Mouse (Mus musculus) MEL (cell line): ENCODE results near the gene Tmbim4. TPM values are rescaled to one million over a fixed set of nuclear protein-coding genes. Genes with fewer than 3 reads are reported as not detected.

ENCODE experiments used
- DNase-seq: peaks from one replicate; pipeline ENCODE4 v3.0.0; 2011; ENCODE audit warnings: low read depth, low spot score
- H3K27ac ChIP-seq: 2 replicates; pipeline ENCODE4 v1.5.1; 2012; ENCODE audit warnings: low read depth, mild to moderate bottlenecking, control low read depth, low read length, moderate library complexity; ENCODE audit not compliant: control insufficient read depth
- H3K27me3 ChIP-seq, 2 experiments: fragments of 150-350 bp in 1 of 2; sonication (generic) in 1 of 2; 2 replicates each; pipeline ENCODE4 v1.6.1; 2012; ENCODE audit warnings: low read length in 2 of 2, mild to moderate bottlenecking in 2 of 2, improper control_type of control experiment in 1 of 2, moderate library complexity in 1 of 2; ENCODE audit not compliant: insufficient read depth in 2 of 2, control insufficient read depth in 1 of 2
- H3K36me3 ChIP-seq, 2 experiments: 2 replicates each; pipeline ENCODE4 v1.6.1; 2012 to 2014; ENCODE audit warnings: low read length in 2 of 2, improper control_type of control experiment in 1 of 2, inconsistent platforms in 1 of 2, mild to moderate bottlenecking in 1 of 2; ENCODE audit not compliant: insufficient read depth in 2 of 2, control insufficient read depth in 1 of 2
- H3K4me1 ChIP-seq, 2 experiments: fragments of 150-350 bp in 1 of 2; sonication (generic) in 1 of 2; 2 replicates each; pipeline ENCODE4 v1.6.1; 2012; ENCODE audit warnings: low read length in 2 of 2, improper control_type of control experiment in 1 of 2, mild to moderate bottlenecking in 1 of 2; ENCODE audit not compliant: insufficient read depth in 2 of 2, control insufficient read depth in 1 of 2
- H3K4me3 ChIP-seq, 2 experiments: fragments of 150-350 bp in 1 of 2; sonication (generic) in 1 of 2; 2 replicates each; pipeline ENCODE4 v1.5.1; 2012; ENCODE audit warnings: low read depth in 2 of 2, low read length in 2 of 2, mild to moderate bottlenecking in 2 of 2, moderate library complexity in 2 of 2, control low read depth in 1 of 2, improper control_type of control experiment in 1 of 2; ENCODE audit not compliant: control insufficient read depth in 1 of 2, insufficient read depth in 1 of 2
- H3K79me2 ChIP-seq: 2 replicates; pipeline ENCODE4 v1.6.1; 2012; ENCODE audit warnings: mild to moderate bottlenecking, low read length, moderate library complexity; ENCODE audit not compliant: control insufficient read depth, poor library complexity, insufficient read depth
- H3K9ac ChIP-seq: 2 replicates; pipeline ENCODE4 v1.6.1; 2012; ENCODE audit warnings: low read depth, mild to moderate bottlenecking, control low read depth, low read length, moderate library complexity; ENCODE audit not compliant: control insufficient read depth, poor library complexity, severe bottlenecking
- H3K9me3 ChIP-seq: fragments of 150-350 bp; sonication (generic); replicated peaks from 2 replicates; pipeline ENCODE4 v1.6.1; 2012; ENCODE audit warnings: mild to moderate bottlenecking, low read length, improper control_type of control experiment, moderate library complexity; ENCODE audit not compliant: insufficient read depth
- BHLHE40 ChIP-seq: IDR thresholded peaks from 2 replicates; pipeline ENCODE4 v1.6.1; 2012; ENCODE audit warnings: low read depth, mild to moderate bottlenecking, inconsistent platforms, low read length, improper control_type of control experiment, borderline replicate concordance
- CTCF ChIP-seq, 3 experiments: IDR thresholded peaks in 2 of 3; conservative IDR thresholded peaks in 1 of 3; 2 replicates each; pipeline ENCODE4 v1.5.1; 2011 to 2012; ENCODE audit warnings: low read length in 3 of 3, low read depth in 2 of 3, mild to moderate bottlenecking in 2 of 3, improper control_type of control experiment in 1 of 3, inconsistent platforms in 1 of 3, mixed read lengths in 1 of 3, moderate library complexity in 1 of 3; ENCODE audit not compliant: control insufficient read depth in 1 of 3, insufficient read depth in 1 of 3, poor library complexity in 1 of 3, severe bottlenecking in 1 of 3
- ELF1 ChIP-seq: IDR thresholded peaks from 2 replicates; pipeline ENCODE4 v1.6.1; 2014; ENCODE audit warnings: low read depth, mild to moderate bottlenecking, inconsistent platforms, low read length, improper control_type of control experiment, moderate library complexity
- EP300 ChIP-seq, 2 experiments: IDR thresholded peaks; 2 replicates each; pipeline ENCODE4 v1.6.1; 2011; ENCODE audit warnings: improper control_type of control experiment in 2 of 2, low read length in 2 of 2, low read depth in 1 of 2, mild to moderate bottlenecking in 1 of 2
- ETS1 ChIP-seq: IDR thresholded peaks from 2 replicates; pipeline ENCODE4 v1.6.1; 2012; ENCODE audit warnings: low read depth, mild to moderate bottlenecking, inconsistent platforms, low read length, improper control_type of control experiment, moderate library complexity
- GATA1 ChIP-seq: IDR thresholded peaks from 2 replicates; pipeline ENCODE4 v1.6.1; 2011; ENCODE audit warnings: low read depth, low read length, improper control_type of control experiment
- MAX ChIP-seq: IDR thresholded peaks from 2 replicates; pipeline ENCODE4 v1.6.1; 2011; ENCODE audit warnings: low read length, improper control_type of control experiment
- MEF2A ChIP-seq: IDR thresholded peaks from 2 replicates; pipeline ENCODE4 v1.6.1; 2014; ENCODE audit warnings: low read depth, mild to moderate bottlenecking, inconsistent platforms, low read length, improper control_type of control experiment; ENCODE audit not compliant: poor library complexity, insufficient replicate concordance, severe bottlenecking; ENCODE audit errors: extremely low read depth
- MXI1 ChIP-seq: IDR thresholded peaks from 2 replicates; pipeline ENCODE4 v1.6.1; 2011; ENCODE audit warnings: mild to moderate bottlenecking, low read depth, low read length, improper control_type of control experiment
- POLR2A ChIP-seq, 2 experiments: IDR thresholded peaks; 2 replicates each; pipeline ENCODE4 v1.6.1; 2011 to 2012; ENCODE audit warnings: low read length in 2 of 2, mild to moderate bottlenecking in 2 of 2, control low read depth in 1 of 2, improper control_type of control experiment in 1 of 2, low read depth in 1 of 2, moderate library complexity in 1 of 2; ENCODE audit not compliant: control insufficient read depth in 1 of 2, insufficient read depth in 1 of 2, poor library complexity in 1 of 2
- POLR2AphosphoS5 ChIP-seq: IDR thresholded peaks from 2 replicates; pipeline ENCODE4 v1.6.1; 2012; ENCODE audit warnings: low read depth, borderline replicate concordance, mild to moderate bottlenecking, inconsistent platforms, low read length, moderate library complexity, mixed read lengths
- RAD21 ChIP-seq: IDR thresholded peaks from 2 replicates; pipeline ENCODE4 v1.6.1; 2011; ENCODE audit warnings: mild to moderate bottlenecking, low read depth, low read length, improper control_type of control experiment
- RCOR1 ChIP-seq: IDR thresholded peaks from 2 replicates; pipeline ENCODE4 v1.6.1; 2012; ENCODE audit warnings: low read depth, mild to moderate bottlenecking, inconsistent platforms, low read length, improper control_type of control experiment
- SMC3 ChIP-seq: IDR thresholded peaks from 2 replicates; pipeline ENCODE4 v1.6.1; 2011; ENCODE audit warnings: low read depth, low read length, improper control_type of control experiment
- polyA plus RNA-seq, 2 experiments: library from polyadenylated mRNA; stranded (reverse) in 1 of 2; unstranded in 1 of 2; fragments of >175 nt in 1 of 2; fragments of >200 nt in 1 of 2; gene quantifications; 2 replicates each; pipeline versions ENCODE4 v1.2.1 to v1.2.4; 2012; ENCODE audit warnings: low replicate concordance in 2 of 2, low read depth in 1 of 2; ENCODE audit not compliant: insufficient read length in 2 of 2, insufficient read depth in 1 of 2, missing spikeins in 1 of 2
- total RNA-seq: library from RNA; depleted of rRNA; stranded (reverse); fragments of 300-350 nt; gene quantifications from 2 replicates; pipeline ENCODE4 v1.2.3, GENCODE M21; 2012

Tmbim4 gene
- total and polyA plus RNA-seq, 3 experiments = 52.5 to 80.3 TPM; not detected in 1

DNA sequence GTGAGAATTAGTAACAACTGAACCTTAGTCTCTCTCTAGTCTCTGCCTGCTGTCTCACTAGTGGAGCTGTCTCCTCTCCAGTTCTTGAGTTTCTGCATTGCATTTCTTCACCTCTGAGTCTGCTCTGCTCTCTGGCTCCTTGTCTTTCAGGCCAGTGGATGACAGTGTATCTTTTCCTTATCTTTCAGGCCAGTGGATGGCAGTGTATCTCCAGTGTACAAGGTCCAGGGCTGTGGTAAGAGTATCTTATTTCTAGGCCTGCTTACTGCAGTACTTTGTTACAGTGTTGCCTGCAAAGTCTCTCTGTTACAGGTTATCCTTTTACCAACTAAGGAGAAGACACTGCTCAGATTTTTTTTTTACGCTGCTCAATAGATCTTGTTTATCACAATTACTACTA lies 18.5 kb upstream of the Tmbim4 start (continued):
- TF ChIP-seq CTCF (IDR thresholded peaks at IDR 0.05 in 2 of 3, conservative IDR thresholded peaks at IDR 0.05 in 1 of 3; ENCODE audit: control insufficient read depth in 1 of 3, insufficient read depth in 1 of 3, low read depth in 2 of 3, low read length in 3 of 3, poor library complexity in 1 of 3, severe bottlenecking in 1 of 3) (peak in 1 of 3 experiments; percentile 48; a peak in 2 of 6 replicates), MAX (no peak)

- peak; percentile 65 for DNase-seq
- TF ChIP-seq POLR2A (IDR thresholded peaks at IDR 0.05; ENCODE audit: control insufficient read depth in 1 of 2, insufficient read depth in 1 of 2, low read depth in 1 of 2, low read length in 2 of 2, poor library complexity in 1 of 2) = no peak
- peak in 1 of 2 experiments; percentile 7; a peak in 1 of 4 replicates for TF ChIP-seq EP300 (IDR thresholded peaks at IDR 0.05; ENCODE audit: low read depth in 1 of 2, low read length in 2 of 2)
- TF ChIP-seq, all 39 proteins: peak for 1
- peaks cover 9 to 14% of the 10 kb centered on the region in 2 experiments for H3K4me1 ChIP-seq
- no peak overlapping the region for H3K27ac ChIP-seq
- no peak overlapping the region for H3K9ac ChIP-seq
- H3K27me3 ChIP-seq = no peaks in the 10 kb centered on the region
- H3K79me2 ChIP-seq = no peaks in the 10 kb centered on the region
- H3K9me3 ChIP-seq = no peaks in the 10 kb centered on the region
- 0 out of 4 replicates have a peak overlapping the region, but pooled peaks of 1 of the 2 experiments have one; percentile 25 for H3K4me3 ChIP-seq
- H3K36me3 ChIP-seq = peaks cover 0 to 15% of the 10 kb centered on the region in 2 experiments; a peak in 2 of 4 replicates
Measured at GRCm38 (mm10) chr10:120183342-120183741, 18.0 kb upstream of the Tmbim4 start.

- Histone ChIP-seq H3K27ac (no peak overlapping the region), H3K79me2 (no peaks in the 10 kb centered on the region), H3K9ac (no peak overlapping the region), H3K36me3 (peaks cover 0 to 27% of the 10 kb centered on the region in 2 experiments; a peak in 2 of 4 replicates), H3K27me3 (no peaks in the 10 kb centered on the region), H3K4me3 (no peak overlapping the region), H3K4me1 (peaks cover 12 to 19% of the 10 kb centered on the region in 2 experiments), H3K9me3 (no peaks in the 10 kb centered on the region)
- no peak for DNase-seq
- TF ChIP-seq SMC3 (no peak), ETS1 (no peak), RAD21 (no peak), GATA1 (no peak), POLR2AphosphoS5 (no peak), MXI1 (no peak), RCOR1 (no peak), CTCF (IDR thresholded peaks at IDR 0.05 in 2 of 3, conservative IDR thresholded peaks at IDR 0.05 in 1 of 3; ENCODE audit: control insufficient read depth in 1 of 3, insufficient read depth in 1 of 3, low read depth in 2 of 3, low read length in 3 of 3, poor library complexity in 1 of 3, severe bottlenecking in 1 of 3) (no peak), MEF2A (no peak), ELF1 (no peak), BHLHE40 (no peak)
Measured at GRCm38 (mm10) chr10:120188513-120188912, 12.9 kb upstream of the Tmbim4 start.
